Mouse (Mus musculus) left cerebral cortex, postnatal 36 days (tissue): ENCODE results near the gene Tmem201. TPM values are rescaled to one million over a fixed set of nuclear protein-coding genes. Genes with fewer than 3 reads are reported as not detected.
"Not testable (repeated sequence)": the region's sequence is repeated elsewhere in the genome, so short reads cannot be mapped to it uniquely, and the experiment has no call there.

ENCODE experiments used
- DNase-seq, 2 experiments: peaks; one replicate each; pipeline ENCODE4 v3.0.0; 2021 to 2022; ENCODE audit warnings: low spot score in 2 of 2, mixed read lengths in 1 of 2
- intact Hi-C: fragments of 180-260 bp; cut with DNase I; formaldehyde crosslinking; loops from one replicate; pipeline ENCODE4 v1.15.1; 2025
- total RNA-seq, 2 experiments: library from RNA; stranded (reverse); gene quantifications; 2 replicates each; pipeline ENCODE4 v1.2.3; 2021

Gene Tmem201
- total RNA-seq, 2 experiments from 2014 or later = 63.8 to 66.4 TPM

DNA sequence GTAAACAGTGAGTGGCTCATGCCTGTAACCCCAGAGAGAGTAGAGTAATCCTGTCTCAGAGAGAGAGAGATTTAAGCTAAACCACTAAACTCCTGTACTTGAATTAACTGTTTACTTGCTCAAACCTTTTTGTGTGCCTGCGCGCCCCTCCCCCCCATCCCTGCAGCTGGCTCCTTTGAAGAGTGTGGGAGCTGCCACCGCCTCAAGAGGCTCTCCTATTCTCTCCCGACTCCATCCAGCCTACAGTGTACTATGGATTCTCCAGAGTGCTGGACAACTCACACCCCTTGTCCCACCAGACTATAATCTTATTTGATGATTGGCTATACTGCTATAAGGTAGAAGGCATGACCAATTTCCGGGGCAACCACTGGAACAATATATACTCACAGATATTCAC lies 12.8 kb upstream of the Tmem201 start:
- DNase-seq = no peak
- intact Hi-C loops = loop anchor here (5.0 kb wide), 2 partner anchors 47 to 207 kb away; partner anchors contain the start of gene Spsb1

- DNase-seq = not testable (repeated sequence)
- intact Hi-C loops = loop anchor here (5.0 kb wide), 2 partner anchors 48 to 208 kb away; partner anchors contain the start of gene Spsb1
These were observed 11.8 kb upstream of the Tmem201 start for GRCm38 (mm10) chr4:149749663-149750015.

DNA sequence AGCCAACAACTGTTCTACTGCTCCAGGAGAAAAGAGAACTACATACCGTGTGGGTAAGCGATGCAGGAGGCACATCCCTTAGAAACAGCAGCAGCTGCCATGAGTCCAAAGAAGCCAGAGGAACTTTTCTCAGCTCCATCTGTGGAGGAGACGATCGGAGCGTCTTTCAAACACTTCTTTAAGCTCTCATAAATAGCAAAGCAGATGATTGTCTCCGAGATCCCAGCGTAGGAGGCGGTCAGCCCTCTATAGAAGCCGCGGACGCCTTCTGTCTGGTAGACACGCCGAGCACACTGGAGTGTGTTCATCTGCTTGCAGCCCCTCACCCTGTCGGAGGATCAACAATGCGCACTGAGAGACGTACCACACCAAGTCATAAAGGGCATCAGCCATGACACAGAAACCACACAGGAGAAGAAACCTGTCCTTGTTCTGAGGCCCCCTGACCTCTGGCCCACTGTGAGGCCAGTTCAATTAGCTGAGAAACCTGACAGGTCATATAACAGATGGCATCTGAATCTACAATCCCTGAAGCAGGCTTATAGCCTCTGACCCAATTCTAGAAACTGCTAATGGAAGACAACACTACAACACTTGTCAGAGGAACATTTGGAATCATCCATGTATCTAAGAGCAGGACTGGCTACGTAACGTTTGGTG lies 11.3 kb upstream of the Tmem201 start:
- intact Hi-C loops = no loop called here
- no peak for DNase-seq

- no peak for DNase-seq
- intact Hi-C loops = no loop called here
These were observed 6.3 kb upstream of the Tmem201 start for GRCm38 (mm10) chr4:149744119-149744518.

- intact Hi-C loops = no loop called here
- no peak for DNase-seq
These were observed 4.2 kb upstream of the Tmem201 start for GRCm38 (mm10) chr4:149742011-149742530.

DNA sequence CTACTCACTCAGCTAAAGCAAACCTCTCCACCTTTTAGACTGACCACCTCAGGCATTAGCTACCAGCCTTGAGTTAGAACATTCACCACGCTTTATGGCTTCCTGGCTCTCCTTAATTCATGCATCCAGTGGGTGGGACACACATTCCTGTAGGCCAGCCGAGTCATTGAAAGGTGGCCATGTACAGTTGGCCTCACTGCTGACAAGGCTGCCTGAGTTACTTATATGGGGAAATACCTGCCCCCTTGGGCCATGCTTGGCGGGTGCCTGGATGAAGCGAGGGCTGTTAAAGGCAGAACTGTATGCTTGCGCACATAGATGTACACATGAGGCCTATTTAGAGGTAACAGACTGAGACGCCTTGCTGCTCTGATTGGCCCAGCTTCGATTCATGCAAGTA lies 2.5 kb upstream of the Tmem201 start:
- DNase-seq = no peak
- intact Hi-C loops = no loop called here

DNA sequence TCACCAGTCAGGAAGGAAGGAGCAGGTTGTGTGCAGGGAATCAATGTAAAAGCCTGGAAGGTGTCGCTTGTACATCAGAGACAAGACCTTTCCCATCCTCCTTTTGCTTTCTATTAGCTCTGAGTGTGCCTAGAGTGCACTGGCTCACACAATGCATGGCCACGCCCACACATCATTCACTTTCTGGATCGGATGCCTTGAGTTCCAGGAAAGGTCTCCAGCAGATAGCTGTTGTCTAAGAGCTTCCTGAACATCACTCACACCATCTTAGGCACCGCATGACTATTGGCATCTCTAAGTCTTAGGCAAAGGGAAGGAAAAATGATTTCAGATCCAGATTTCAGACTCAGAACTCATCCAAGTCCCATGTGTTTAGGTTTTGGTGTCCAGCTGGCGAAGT lies 1.6 kb upstream of the Tmem201 start:
- DNase-seq = no peak
- intact Hi-C loops = no loop called here

DNA sequence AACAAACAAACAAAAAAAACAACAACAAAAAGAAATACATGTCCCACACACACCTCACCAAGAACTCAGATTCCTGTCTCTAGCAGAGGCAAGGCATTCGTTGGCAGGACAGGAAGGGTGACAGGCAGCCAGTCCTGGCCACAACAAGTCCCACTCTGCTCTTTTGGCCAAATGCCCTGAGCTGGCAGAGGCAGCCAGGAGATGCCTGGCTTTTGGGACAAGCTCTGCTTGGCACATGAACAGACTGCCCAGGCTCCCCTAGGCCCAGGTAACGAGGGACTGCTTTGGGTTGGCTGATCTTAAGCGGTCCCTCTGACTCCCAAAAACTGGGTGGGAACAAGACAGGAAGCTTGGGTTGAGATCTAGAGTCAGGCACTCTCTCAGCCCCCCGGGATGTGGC lies 1.3 kb downstream of the Tmem201 start:
- intact Hi-C loops = no loop called here

DNA sequence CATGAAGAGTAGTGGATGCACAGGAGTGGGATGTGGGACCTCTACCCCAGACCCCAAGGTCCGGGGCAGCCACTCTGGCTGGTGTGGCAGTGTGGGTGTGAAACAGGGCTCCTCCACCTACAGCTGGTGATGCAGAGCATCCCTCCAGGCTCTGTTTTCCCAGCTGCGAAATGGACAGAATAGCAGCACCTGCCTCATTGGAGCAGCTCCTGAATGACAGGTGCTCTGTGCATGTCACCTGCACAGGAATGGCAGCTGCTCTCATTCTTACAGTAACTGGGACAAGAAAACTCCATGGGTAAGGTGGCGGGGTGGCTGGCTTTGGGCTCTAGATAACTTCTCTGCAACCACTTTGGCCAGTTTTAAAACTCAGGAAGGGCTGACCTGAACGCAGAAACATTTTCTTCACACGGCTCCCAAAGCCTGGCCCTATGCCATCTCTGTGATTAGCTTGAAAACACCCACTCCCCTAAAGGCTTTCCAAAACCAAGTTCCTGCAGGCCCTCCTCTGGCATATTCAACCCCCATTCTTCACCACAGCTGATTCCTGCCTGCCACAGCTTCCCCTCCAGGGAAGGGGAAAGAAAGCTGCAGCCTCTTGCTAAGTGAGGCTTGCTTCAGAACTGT lies 2.1 kb downstream of the Tmem201 start:
- intact Hi-C loops = no loop called here

More for the DNA sequence above, 1.3 kb downstream of the Tmem201 start:
- DNase-seq = no peak

DNA sequence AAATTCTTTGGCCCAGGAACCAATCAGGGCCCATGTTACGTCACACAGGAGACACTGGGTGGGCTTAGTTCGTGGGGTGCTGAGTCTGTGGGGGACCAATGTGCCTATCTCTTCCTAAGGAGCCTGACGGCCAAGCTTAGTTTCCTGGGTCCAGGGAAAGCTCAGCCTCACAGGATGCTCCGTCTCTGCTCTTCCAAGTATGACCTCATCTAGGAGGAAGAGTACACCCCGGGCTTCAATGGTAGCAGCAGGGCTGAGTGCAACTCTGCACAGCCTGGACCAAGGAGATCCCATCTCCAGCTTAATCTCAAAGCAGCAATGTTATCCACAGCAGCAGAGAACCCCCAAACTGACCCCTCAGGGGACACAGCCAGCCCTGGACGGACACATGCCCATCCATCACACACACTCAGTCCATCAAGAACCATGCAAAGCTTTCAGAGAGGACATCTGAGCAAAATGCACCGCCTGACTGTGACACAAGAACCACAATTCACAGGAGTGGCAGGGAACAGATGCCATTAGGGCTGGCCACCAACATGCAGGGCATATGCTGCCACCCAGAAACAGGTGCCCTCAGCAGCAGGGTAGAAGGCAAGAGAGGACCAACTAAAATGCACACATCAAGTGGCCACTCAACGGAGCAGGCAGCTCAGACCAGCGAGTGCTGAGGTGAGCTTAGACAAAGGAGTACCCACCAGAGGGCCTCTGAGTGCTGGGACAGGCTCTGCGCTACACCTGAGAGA lies 2.9 kb downstream of the Tmem201 start:
- intact Hi-C loops = no loop called here

More for the DNA sequence above, 2.1 kb downstream of the Tmem201 start:
- DNase-seq = no peak

GRCm38 (mm10) chr4:149734246-149734645 lies 3.6 kb downstream of the Tmem201 start:
- DNase-seq = no peak
- intact Hi-C loops = no loop called here

More for the DNA sequence above, 2.9 kb downstream of the Tmem201 start:
- DNase-seq = no peak

DNA sequence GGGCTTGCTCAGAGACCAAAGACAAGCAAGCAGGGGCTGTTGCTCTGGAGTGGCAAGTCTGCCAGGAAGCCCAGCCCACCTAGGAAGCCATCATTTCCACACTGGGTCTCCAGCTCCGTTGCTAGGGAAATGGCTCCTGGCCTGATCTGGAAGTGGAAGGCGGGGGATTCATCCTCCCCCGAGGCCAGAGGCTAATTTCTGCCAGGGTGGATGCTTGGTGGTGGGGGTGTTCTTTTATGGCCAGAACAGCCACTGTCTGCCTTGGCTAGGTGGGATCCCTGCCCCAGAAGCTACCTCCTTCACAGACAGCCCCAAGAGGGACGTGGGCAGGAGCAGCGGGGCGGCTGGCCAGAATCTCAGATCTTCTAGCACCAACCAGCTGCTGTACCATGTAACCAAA lies 4.1 kb downstream of the Tmem201 start:
- peak; percentile 59 to 66 for DNase-seq

DNA sequence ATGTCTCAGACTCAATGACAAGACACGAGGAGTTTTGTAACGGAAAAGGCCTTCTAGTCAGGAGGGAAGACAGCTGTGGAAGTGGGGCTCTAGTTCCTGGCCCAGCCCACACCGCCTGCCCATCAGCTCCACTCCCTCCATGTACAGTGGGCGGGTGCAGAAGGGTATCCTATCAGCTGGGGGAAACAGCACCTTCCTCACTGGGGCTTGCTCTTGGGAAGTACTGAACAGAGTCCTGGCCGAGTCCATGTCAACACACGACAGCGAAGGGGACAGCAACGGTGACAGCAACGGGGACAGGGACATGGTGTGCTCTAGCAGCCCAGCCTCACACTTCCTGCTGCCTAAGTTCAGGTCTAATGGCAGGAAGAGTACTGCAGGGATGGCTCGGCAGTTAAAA lies 5.0 kb downstream of the Tmem201 start:
- intact Hi-C loops = no loop called here
- DNase-seq = no peak

More for the DNA sequence above, 4.1 kb downstream of the Tmem201 start:
- intact Hi-C loops = no loop called here

DNA sequence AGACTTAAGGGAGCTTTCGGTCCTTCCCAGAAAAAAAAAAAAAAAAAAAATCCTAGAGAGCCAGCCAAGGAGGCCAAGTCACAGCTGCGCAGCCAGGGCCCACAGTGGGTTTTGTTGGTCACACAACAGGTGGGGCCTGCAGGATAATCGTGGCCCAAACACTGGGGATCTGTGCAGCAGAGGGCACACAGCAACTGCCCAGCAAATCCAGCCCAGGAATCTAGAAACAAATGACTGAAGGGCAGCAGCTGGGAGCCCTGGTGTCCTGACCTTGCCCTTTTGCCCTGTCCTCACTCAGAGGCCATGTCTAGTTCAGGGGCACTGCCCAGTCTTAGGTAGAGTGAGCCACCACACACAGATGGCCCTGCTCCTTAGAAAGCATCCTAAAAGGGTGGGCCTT lies 5.5 kb downstream of the Tmem201 start:
- DNase-seq = no peak
- intact Hi-C loops = no loop called here

- intact Hi-C loops = no loop called here
- DNase-seq = no peak
These were observed 7.0 kb downstream of the Tmem201 start for GRCm38 (mm10) chr4:149730827-149731226.

DNA sequence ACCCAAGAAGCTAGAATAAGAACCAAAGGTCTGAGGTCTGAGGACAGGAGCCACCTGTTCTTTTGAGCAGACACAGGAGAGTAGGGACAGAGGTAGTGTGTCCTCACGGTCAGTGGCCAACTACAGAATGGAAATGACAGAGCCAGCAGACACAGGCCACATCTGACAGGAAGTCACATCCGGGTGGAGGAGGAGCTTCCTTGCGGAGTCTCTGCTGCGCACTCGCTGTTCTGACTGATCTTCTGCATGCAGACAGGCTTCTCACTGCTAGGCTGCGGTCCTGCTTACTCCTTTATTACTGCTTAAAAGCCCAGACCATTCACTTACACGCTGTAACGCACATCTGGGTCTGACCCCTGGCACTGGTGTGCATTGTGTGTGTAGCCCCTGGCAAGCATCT lies 9.0 kb downstream of the Tmem201 start:
- intact Hi-C loops = no loop called here
- no peak for DNase-seq

DNA sequence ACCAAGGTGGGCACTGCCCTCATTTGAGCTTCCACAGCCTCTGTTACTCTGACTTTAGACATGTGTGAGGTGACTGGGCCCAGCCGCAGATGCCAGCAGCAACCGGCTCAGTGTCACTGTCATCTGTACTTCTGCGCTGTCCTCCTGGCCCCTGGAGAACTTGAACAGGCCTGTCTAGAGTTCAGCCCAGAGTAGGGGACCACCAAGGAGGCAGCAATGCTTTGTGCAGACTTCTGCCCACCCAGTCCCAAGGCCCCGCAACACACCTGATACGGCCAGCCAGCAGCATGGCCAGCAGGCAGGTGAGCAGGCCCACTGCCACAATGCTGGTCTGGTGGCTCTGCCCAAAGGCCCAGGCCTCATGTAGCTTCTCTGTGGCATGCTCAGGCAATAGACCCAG lies 10.2 kb downstream of the Tmem201 start:
- intact Hi-C loops = no loop called here

DNA sequence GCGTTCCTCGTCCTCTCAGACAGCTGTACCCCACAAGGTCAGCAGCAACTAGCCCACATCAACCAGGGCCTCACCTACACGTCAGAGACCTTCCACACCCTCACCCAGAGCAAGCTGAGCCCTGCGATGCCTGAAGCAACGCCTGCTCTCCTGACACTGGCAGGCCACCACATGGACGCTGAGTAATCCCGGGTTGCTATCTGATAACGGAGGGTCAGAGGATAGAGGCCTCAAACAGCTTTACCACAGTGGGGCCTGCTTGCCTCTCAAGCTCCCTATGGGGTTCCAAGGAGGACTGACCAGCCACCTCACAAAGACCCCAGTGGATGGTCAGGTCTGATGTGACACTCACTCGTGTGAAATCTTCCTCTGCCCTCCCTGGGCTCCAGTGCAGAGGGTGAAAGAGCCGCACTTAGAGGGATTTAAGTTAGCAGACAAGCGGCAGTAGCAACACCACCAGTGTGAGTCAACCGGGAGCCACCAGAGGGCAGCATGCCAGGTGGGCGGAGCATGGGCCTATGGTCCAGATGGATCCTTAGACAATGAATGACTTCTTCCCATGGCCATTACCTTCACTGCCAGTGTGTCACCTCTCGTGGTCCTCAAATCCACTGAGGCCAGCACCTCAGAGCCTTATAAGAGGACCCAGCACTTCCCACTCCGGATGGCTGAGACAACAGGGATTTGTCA lies 12.0 kb downstream of the Tmem201 start:
- intact Hi-C loops = no loop called here
- DNase-seq = peak; percentile 59 to 66

More for the DNA sequence above, 10.2 kb downstream of the Tmem201 start:
- DNase-seq = no peak

GRCm38 (mm10) chr4:149724916-149725470 lies 12.9 kb downstream of the Tmem201 start:
- DNase-seq = no peak
- intact Hi-C loops = no loop called here
